Mouse (Mus musculus) hindbrain, embryonic 13.5 days (tissue): ENCODE measurements around the gene Ddx43. TPM values are rescaled to one million over a fixed set of nuclear protein-coding genes. Genes with fewer than 3 reads are reported as not detected.
A peak's percentile ranks its signal among the peaks of the same experiment; 100 is the strongest.

Experiments used
- ATAC-seq: fragments of 200-750 bp; cut with Nextera tagmentation; 2 replicates; pipeline ENCODE4 v1.8.0; 2017; ENCODE audit warnings: moderate TSS enrichment; ENCODE audit not compliant: low FRiP score
- H3K27ac ChIP-seq: fragments of 300-500 bp; sonication (generic); 2 replicates; pipeline ENCODE4 v1.5.1; 2015; ENCODE audit warnings: inconsistent platforms, mild to moderate bottlenecking, moderate library complexity
- H3K27me3 ChIP-seq: fragments of 300-500 bp; sonication (generic); 2 replicates; pipeline ENCODE4 v1.6.1; 2015; ENCODE audit warnings: mild to moderate bottlenecking, inconsistent platforms
- H3K36me3 ChIP-seq: fragments of 300-500 bp; sonication (generic); 2 replicates; pipeline ENCODE4 v1.6.1; 2015; ENCODE audit warnings: mild to moderate bottlenecking, inconsistent platforms
- H3K4me1 ChIP-seq: fragments of 300-500 bp; sonication (generic); replicated peaks from 2 replicates; pipeline ENCODE4 v1.6.1; 2015; ENCODE audit warnings: inconsistent platforms
- H3K4me2 ChIP-seq: fragments of 300-500 bp; sonication (generic); 2 replicates; pipeline ENCODE4 v1.6.1; 2015; ENCODE audit warnings: inconsistent platforms, mild to moderate bottlenecking, moderate library complexity
- H3K4me3 ChIP-seq: fragments of 300-500 bp; sonication (generic); 2 replicates; pipeline ENCODE4 v1.5.1; 2015; ENCODE audit warnings: mild to moderate bottlenecking, inconsistent platforms
- H3K9ac ChIP-seq: fragments of 300-500 bp; sonication (generic); 2 replicates; pipeline ENCODE4 v1.6.1; 2015; ENCODE audit warnings: mild to moderate bottlenecking, inconsistent platforms
- H3K9me3 ChIP-seq: fragments of 300-500 bp; sonication (generic); 2 replicates; pipeline ENCODE4 v1.6.1; 2016; ENCODE audit warnings: inconsistent platforms
- WGBS: fragments of 180-500 bp; shearing (Covaris S2); methylation state at CpG from one replicate; pipeline ENCODE4 v1.1.7; 2015; 5-methylcytosine and 5-hydroxymethylcytosine counted together
- polyA plus RNA-seq: library from polyadenylated mRNA; unstranded; fragments of >200 nt; fragmentation: Nextera tagmentation; extraction: Ambion mirVana; gene quantifications from 2 replicates; pipeline ENCODE4 v1.2.1, GENCODE M21; 2015

The Ddx43 gene
- polyA plus RNA-seq, 1 experiment from 2014 or later = 0.31 TPM

DNA sequence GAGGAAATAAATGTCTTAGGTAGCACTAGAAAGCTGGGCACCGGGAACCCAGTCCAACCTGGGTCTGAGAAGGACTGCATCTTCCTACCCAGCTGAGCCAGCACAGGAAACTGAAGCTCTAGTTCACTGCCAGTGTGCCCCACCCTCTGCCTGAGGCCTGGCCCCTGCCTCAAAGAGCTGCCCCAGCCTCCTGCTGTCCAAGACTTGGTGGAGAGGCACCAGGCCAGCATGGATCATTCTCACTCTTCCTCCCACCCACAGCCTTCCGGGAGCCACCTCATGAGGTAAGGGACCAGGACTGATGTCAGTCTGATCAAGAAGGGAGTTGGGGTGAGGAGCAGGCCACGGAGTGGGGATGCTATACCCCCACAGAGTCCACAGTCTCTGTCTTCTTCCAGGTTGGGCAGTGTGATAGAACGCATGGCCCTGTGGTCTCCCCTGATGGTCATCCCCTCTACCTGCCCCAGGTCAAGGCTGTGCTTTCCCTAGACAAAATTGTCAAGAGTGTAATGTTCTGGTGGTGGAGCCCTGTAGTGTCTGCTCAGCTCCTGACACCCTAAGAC is 33.4 kb downstream of the Ddx43 start:
- Histone ChIP-seq H3K27me3 (0 out of 2 replicates have a peak, but pooled peaks cover 5% of the 10 kb centered on the region), H3K9ac (no peak overlapping the region), H3K4me2 (no peak overlapping the region), H3K27ac (no peak overlapping the region), H3K4me1 (0 out of 2 replicates have a peak, but pooled peaks cover 4% of the 10 kb centered on the region), H3K9me3 (no peaks in the 10 kb centered on the region), H3K36me3 (no peaks in the 10 kb centered on the region), H3K4me3 (no peak overlapping the region)
- ATAC-seq = no peak
- 85% methylated on average over 4 of the region's 4 CpGs for WGBS

DNA sequence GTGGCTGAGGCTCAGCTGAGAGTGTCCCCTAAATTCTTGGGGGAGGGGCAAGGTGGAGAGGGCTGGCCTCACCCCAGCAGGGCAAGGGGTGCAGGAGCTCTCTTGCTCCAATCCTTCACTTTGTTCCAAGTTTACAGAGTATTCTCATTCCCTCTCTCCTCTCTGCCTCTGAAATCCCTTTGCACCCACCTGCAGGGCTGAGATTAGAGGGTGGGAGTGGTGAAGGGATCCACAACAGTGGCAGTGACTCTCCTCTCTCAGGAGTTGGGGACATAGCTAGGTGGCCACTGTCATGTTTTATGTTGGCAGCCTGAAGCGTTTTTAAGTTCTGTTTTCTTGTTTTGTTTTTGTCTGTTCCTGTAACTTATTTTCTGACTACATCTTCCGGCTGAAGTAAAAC is 34.0 kb downstream of the Ddx43 start:
- H3K36me3 ChIP-seq = no peaks in the 10 kb centered on the region
- no peak overlapping the region for H3K4me3 ChIP-seq
- H3K9ac ChIP-seq = no peak overlapping the region
- WGBS = 63% methylated on average over 2 of the region's 2 CpGs
- H3K4me1 ChIP-seq = 0 out of 2 replicates have a peak, but pooled peaks cover 4% of the 10 kb centered on the region
- no peak overlapping the region for H3K4me2 ChIP-seq
- no peak overlapping the region for H3K27ac ChIP-seq
- H3K27me3 ChIP-seq = 0 out of 2 replicates have a peak, but pooled peaks cover 5% of the 10 kb centered on the region
- no peak for ATAC-seq
- no peaks in the 10 kb centered on the region for H3K9me3 ChIP-seq

- H3K27ac ChIP-seq = no peak overlapping the region
- H3K27me3 ChIP-seq = 0 out of 2 replicates have a peak, but pooled peaks cover 5% of the 10 kb centered on the region
- ATAC-seq = no peak
- no peak overlapping the region for H3K4me3 ChIP-seq
- 0 out of 2 replicates have a peak, but pooled peaks cover 4% of the 10 kb centered on the region for H3K4me1 ChIP-seq
- 83% methylated on average over 6 of the region's 6 CpGs for WGBS
- H3K36me3 ChIP-seq = no peaks in the 10 kb centered on the region
- no peaks in the 10 kb centered on the region for H3K9me3 ChIP-seq
- no peak overlapping the region for H3K9ac ChIP-seq
- H3K4me2 ChIP-seq = no peak overlapping the region
These were observed 34.9 kb downstream of the Ddx43 start for GRCm38 (mm10) chr9:78430486-78430885.

DNA sequence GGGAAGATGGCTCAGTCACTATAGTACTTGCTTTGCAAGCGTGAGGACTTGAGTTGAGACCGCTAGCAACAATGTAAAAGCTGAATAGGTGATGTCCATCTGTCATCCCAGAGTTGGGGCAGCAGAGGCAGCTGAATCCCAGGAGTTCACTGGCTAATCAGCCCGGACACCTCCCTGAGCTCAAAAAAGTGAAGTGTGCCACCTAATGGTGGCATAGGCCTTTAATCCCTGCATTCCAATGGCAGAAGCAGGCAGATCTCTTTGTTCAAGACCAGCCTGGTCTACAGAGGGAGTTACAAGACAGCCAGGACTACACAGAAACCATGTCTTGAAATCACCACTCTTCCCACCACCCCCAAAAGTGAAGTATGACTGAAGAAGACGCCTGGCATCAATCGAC is 36.9 kb downstream of the Ddx43 start:
- Histone ChIP-seq H3K4me3 (no peak overlapping the region), H3K9me3 (no peaks in the 10 kb centered on the region), H3K9ac (no peak overlapping the region), H3K36me3 (no peaks in the 10 kb centered on the region), H3K4me2 (no peak overlapping the region), H3K27me3 (0 out of 2 replicates have a peak, but pooled peaks cover 5% of the 10 kb centered on the region), H3K27ac (no peak overlapping the region), H3K4me1 (0 out of 2 replicates have a peak, but pooled peaks cover 4% of the 10 kb centered on the region)
- no peak for ATAC-seq
- WGBS = 87% methylated on average over 5 of the region's 5 CpGs

GRCm38 (mm10) chr9:78439426-78439825 is 43.8 kb downstream of the Ddx43 start:
- no peak overlapping the region for H3K9ac ChIP-seq
- no peak for ATAC-seq
- peaks cover 55% of the 10 kb centered on the region for H3K27me3 ChIP-seq
- 71% methylated on average over 5 of the region's 5 CpGs for WGBS
- no peak overlapping the region for H3K4me2 ChIP-seq
- peaks cover 11% of the 10 kb centered on the region for H3K4me1 ChIP-seq
- H3K36me3 ChIP-seq = no peaks in the 10 kb centered on the region
- H3K27ac ChIP-seq = no peak overlapping the region
- no peaks in the 10 kb centered on the region for H3K9me3 ChIP-seq
- H3K4me3 ChIP-seq = no peak overlapping the region

DNA sequence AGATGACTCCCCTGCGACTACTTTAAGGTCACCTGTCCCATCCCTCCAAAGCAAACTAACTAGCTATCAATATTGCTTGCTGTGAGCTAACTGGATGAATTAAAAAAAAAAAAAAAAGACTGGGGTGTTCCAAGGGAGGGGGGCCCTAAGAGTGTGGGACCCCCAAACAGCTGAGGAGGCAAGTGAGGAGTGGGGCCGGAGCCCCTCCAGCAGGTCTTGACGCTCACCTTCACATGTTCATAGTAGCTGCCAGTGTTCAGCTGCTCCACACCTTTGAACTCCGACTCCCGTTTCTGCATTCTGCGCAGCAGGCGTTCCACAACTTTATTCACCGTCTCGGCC is 46.6 kb downstream of the Ddx43 start:
- Histone ChIP-seq H3K4me2 (peak overlapping the region; percentile 70), H3K9me3 (no peaks in the 10 kb centered on the region), H3K4me1 (peaks cover 11% of the 10 kb centered on the region), H3K9ac (0 out of 2 replicates have a peak overlapping the region, but pooled peaks have one; percentile 64), H3K4me3 (peak overlapping the region; percentile 44), H3K36me3 (no peaks in the 10 kb centered on the region), H3K27ac (no peak overlapping the region), H3K27me3 (peaks cover 82% of the 10 kb centered on the region)
- peak; percentile 54; the same call in 1 of the 2 replicates for ATAC-seq
- 5% methylated on average over 9 of the region's 9 CpGs for WGBS

DNA sequence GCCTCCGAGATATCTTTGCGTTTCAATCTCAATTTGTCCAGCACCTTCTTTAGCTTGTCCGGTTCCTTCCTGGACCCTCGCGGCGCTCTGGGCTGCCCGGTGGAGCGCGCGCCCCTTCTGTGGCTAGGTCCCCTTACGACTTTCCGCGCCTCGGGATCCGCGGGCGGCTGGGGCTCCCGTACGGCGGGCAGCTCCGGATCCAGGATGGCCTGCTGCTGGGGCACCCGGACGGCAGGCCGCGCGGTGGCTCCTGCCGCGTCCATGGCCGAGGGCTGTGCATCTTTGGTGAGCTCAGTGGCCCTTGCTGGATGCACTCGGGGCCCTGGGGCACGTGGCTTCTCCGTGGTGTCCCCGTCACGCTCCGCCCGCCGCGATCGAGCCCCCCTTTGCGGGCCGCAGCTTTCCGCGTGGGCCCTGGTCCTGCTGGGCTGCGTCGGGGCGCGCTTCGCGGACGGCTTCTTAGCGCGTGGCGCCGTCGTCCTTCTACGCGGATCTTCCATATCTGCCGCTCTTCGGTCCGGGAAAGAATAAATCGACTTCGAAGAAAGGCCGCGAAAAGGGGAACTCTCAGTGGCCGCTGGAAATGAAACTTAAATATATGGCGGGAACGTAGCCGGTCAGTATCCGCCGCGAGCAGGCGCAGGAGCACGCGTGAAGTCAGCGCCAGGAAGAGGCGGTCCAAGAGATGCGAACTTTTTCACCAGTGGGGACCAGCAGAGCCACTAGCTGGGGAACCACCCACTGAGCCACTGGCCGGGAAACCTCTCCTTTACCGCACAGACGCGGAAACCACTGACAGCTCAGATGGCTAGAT is 47.2 kb downstream of the Ddx43 start, which contains the start of gene Cgas:
Gene Cgas, minus strand, starts transcription at position 659 of the 814 bp plus-strand sequence.
- peak; percentile 66; the same call in 1 of the 2 replicates for ATAC-seq
- H3K4me3 ChIP-seq = peak within 1 kb of the TSS; percentile 44
- WGBS = under 1% methylated on average over 80 of the region's 81 CpGs

GRCm38 (mm10) chr9:78447606-78447972 is 52.0 kb downstream of the Ddx43 start:
- H3K27me3 ChIP-seq = peaks cover 45% of the 10 kb centered on the region
- peak overlapping the region; percentile 90 for H3K9ac ChIP-seq
- peaks cover 20% of the 10 kb centered on the region for H3K4me1 ChIP-seq
- H3K27ac ChIP-seq = no peak overlapping the region
- H3K4me2 ChIP-seq = peak overlapping the region; percentile 73
- H3K4me3 ChIP-seq = peak overlapping the region; percentile 92
- 26% methylated on average over 9 of the region's 9 CpGs for WGBS
- H3K36me3 ChIP-seq = peaks cover 12% of the 10 kb centered on the region
- H3K9me3 ChIP-seq = no peaks in the 10 kb centered on the region
- peak; percentile 49 for ATAC-seq

More for the DNA sequence above, 47.2 kb downstream of the Ddx43 start, which contains the start of gene Cgas:
- Histone ChIP-seq H3K4me1 (peaks cover 14% of the 10 kb centered on the region), H3K36me3 (no peaks in the 10 kb centered on the region), H3K27ac (no peak within 1 kb of the TSS), H3K27me3 (peaks cover 82% of the 10 kb centered on the region), H3K9me3 (no peaks in the 10 kb centered on the region), H3K9ac (peak within 1 kb of the TSS; percentile 64), H3K4me2 (peak within 1 kb of the TSS; percentile 70)

DNA sequence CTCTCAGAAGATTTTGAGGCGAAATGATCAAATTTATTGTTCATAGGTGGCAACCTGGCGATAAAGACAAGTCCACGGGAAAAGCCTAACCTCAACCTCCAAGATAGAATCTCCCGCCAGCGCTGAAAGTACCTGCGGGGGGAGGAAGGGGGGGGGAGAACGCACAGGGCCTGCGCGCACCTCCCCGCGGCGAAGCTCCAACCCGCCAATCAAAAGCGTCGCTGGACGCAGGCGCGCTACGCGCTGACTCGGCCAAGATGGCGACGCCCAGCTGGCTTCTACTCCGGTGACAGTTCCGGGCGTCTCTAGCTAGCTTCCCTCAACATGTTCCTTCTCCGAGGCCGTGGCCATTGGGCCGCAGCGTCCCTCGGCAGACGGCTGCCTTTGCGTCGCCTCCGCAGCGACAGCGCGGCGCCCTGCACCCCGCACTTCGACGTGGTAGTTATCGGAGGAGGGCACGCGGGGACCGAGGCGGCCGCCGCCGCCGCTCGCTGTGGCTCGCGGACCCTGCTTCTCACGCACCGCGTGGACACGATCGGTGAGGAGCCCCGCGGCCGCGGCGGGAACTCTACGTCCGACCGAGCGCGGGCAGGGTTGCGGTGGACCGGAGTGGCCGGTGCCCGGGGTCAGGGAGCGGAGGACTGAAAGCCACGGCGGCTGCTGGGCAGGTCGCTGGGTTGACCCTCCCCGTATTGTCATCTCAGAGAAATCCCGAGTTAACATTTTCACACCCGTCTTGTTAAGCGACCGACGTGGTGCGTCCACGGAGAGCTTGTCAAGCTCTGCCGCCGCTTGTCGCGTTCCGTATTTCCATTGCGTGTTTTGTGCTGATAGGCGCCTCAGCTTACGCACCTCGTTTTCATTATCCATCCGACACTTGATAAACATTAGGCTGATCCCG is 52.6 kb downstream of the Ddx43 start, which contains the start of the genes Mto1 and Gm17324:
Gene Mto1, plus strand, starts transcription at position 236 of the 901 bp plus-strand sequence.
Gene Gm17324, minus strand, starts transcription at position 814 of the 901 bp plus-strand sequence.
- peaks cover 19% of the 10 kb centered on the region for H3K36me3 ChIP-seq
- H3K27me3 ChIP-seq = peaks cover 39% of the 10 kb centered on the region
- peak within 1 kb of the TSS; percentile 92 for H3K4me3 ChIP-seq
- peak within 1 kb of the TSS; percentile 73 for H3K4me2 ChIP-seq
- peak within 1 kb of the TSS; percentile 95 for H3K27ac ChIP-seq
- H3K9ac ChIP-seq = peak within 1 kb of the TSS; percentile 90
- H3K4me1 ChIP-seq = peaks cover 14% of the 10 kb centered on the region
- no peaks in the 10 kb centered on the region for H3K9me3 ChIP-seq
- under 1% methylated on average over 95 of the region's 96 CpGs for WGBS
- peak; percentile 93 for ATAC-seq

DNA sequence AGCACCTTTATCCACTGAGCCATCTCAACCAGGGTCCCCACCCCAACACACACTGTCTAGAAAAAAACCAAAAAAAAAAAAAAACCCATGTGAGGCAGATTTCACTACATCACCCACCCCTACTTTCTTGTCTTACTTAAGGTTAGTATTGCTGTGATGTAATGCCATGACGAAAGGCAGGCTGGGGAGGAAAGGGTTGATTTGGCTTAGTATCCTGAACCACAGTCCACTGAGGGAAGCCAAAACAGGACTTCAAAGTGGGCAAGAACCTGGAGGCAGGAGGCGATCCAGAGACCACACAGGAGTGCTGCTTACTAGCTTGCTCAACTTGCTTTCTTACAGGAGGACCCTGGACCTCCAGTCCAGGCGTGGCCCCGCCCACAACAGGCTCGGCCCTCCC is 54.8 kb downstream of the Ddx43 start:
- Histone ChIP-seq H3K9ac (no peak overlapping the region), H3K27ac (no peak overlapping the region), H3K4me3 (no peak overlapping the region), H3K4me1 (peaks cover 13% of the 10 kb centered on the region), H3K4me2 (no peak overlapping the region), H3K36me3 (peaks cover 33% of the 10 kb centered on the region), H3K9me3 (no peaks in the 10 kb centered on the region), H3K27me3 (peaks cover 18% of the 10 kb centered on the region)
- no peak for ATAC-seq
- 77% methylated on average over 5 of the region's 5 CpGs for WGBS

DNA sequence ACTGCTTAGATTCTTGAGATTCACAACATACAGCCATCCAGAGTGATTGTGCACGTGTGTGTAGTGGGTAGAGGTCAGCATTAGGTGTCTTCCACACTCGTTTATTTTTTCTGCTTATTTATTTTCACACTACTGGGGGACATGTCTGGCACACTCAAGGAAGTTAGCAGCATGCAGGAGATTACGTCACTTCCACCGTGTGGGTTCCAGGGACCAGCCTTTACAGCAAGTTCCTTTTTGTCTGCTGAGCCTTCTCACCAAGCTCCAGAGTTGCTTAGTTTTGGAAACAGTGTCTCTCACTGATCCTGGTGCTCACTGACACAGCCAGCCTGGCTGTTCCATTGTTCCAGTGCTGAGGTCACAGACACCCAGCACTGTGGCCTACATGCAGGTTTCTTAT is 55.8 kb downstream of the Ddx43 start:
- Histone ChIP-seq H3K27ac (no peak overlapping the region), H3K9ac (no peak overlapping the region), H3K27me3 (peaks cover 8% of the 10 kb centered on the region), H3K4me3 (no peak overlapping the region), H3K4me2 (no peak overlapping the region), H3K9me3 (no peaks in the 10 kb centered on the region), H3K36me3 (peaks cover 37% of the 10 kb centered on the region), H3K4me1 (peaks cover 13% of the 10 kb centered on the region)
- 92% methylated on average over 4 of the region's 4 CpGs for WGBS
- no peak for ATAC-seq

GRCm38 (mm10) chr9:78457026-78457425 is 61.4 kb downstream of the Ddx43 start:
- Histone ChIP-seq H3K9me3 (no peaks in the 10 kb centered on the region), H3K4me2 (no peak overlapping the region), H3K27me3 (no peaks in the 10 kb centered on the region), H3K4me1 (no peaks in the 10 kb centered on the region), H3K27ac (no peak overlapping the region), H3K4me3 (no peak overlapping the region), H3K9ac (no peak overlapping the region), H3K36me3 (peaks cover 74% of the 10 kb centered on the region)
- no peak for ATAC-seq
- 88% methylated on average over 8 of the region's 8 CpGs for WGBS
